Mouse (Mus musculus) myocyte (in vitro differentiated cells): ENCODE measurements around the gene Cacna1s. TPM values are rescaled to one million over a fixed set of nuclear protein-coding genes. Genes with fewer than 3 reads are reported as not detected.

Source experiments
- H3K27me3 ChIP-seq: one replicate; pipeline ENCODE4 v1.6.1; 2011; ENCODE audit not compliant: control insufficient read depth, insufficient read depth, insufficient read length
- H3K36me3 ChIP-seq: one replicate; pipeline ENCODE4 v1.6.1; 2011; ENCODE audit not compliant: control insufficient read depth, insufficient read depth
- H3K4me2 ChIP-seq: one replicate; pipeline ENCODE4 v1.6.1; 2011; ENCODE audit warnings: low read depth, control low read depth
- H3K4me3 ChIP-seq: one replicate; pipeline ENCODE4 v1.5.1; 2011; ENCODE audit warnings: mild to moderate bottlenecking, control low read depth, moderate library complexity
- H3K79me2 ChIP-seq: one replicate; pipeline ENCODE4 v1.6.1; 2011; ENCODE audit not compliant: control insufficient read depth, insufficient read depth
- H3ac ChIP-seq: one replicate; pipeline ENCODE4 v1.6.1; 2011; ENCODE audit not compliant: control insufficient read depth, insufficient read length
- CEBPB ChIP-seq: IDR thresholded peaks from 2 replicates; pipeline ENCODE4 v1.6.1; 2011; ENCODE audit warnings: mild to moderate bottlenecking, moderate library complexity; ENCODE audit not compliant: poor library complexity, insufficient read depth, severe bottlenecking
- E2F4 ChIP-seq: IDR thresholded peaks from one replicate; pipeline ENCODE4 v1.6.1; 2011; ENCODE audit warnings: mild to moderate bottlenecking, control low read depth, moderate library complexity; ENCODE audit not compliant: insufficient read depth
- MAX ChIP-seq: IDR thresholded peaks from one replicate; pipeline ENCODE4 v1.6.1; 2011; ENCODE audit warnings: low read depth, mild to moderate bottlenecking, control low read depth
- MYOD1 ChIP-seq, 3 experiments: IDR thresholded peaks; one replicate each; pipeline ENCODE4 v1.6.1; 2011; ENCODE audit warnings: control low read depth in 2 of 3, low read depth in 2 of 3, mild to moderate bottlenecking in 2 of 3, moderate library complexity in 1 of 3; ENCODE audit not compliant: insufficient read length in 2 of 3, control insufficient read depth in 1 of 3
- MYOG ChIP-seq, 3 experiments: IDR thresholded peaks; one replicate each; pipeline ENCODE4 v1.6.1; 2011; ENCODE audit warnings: control low read depth in 2 of 3, low read depth in 2 of 3, mild to moderate bottlenecking in 2 of 3; ENCODE audit not compliant: insufficient read length in 2 of 3, control insufficient read depth in 1 of 3, insufficient read depth in 1 of 3
- POLR2A ChIP-seq: IDR thresholded peaks from one replicate; pipeline ENCODE4 v1.6.1; 2011; ENCODE audit warnings: low read depth, mild to moderate bottlenecking, control low read depth, moderate library complexity; ENCODE audit not compliant: insufficient read length
- POLR2AphosphoS2 ChIP-seq: IDR thresholded peaks from one replicate; pipeline ENCODE4 v1.6.1; 2011; ENCODE audit warnings: low read depth, control low read depth; ENCODE audit not compliant: insufficient read length
- REST ChIP-seq: IDR thresholded peaks from one replicate; pipeline ENCODE4 v1.6.1; 2011; ENCODE audit warnings: mild to moderate bottlenecking, control low read depth, moderate library complexity; ENCODE audit not compliant: insufficient read depth, insufficient read length
- SRF ChIP-seq: IDR thresholded peaks from one replicate; pipeline ENCODE4 v1.6.1; 2011; ENCODE audit warnings: low read depth; ENCODE audit not compliant: control insufficient read depth, insufficient read length
- TCF12 ChIP-seq: IDR thresholded peaks from one replicate; pipeline ENCODE4 v1.6.1; 2011; ENCODE audit warnings: mild to moderate bottlenecking, control low read depth; ENCODE audit not compliant: poor library complexity, insufficient read depth, severe bottlenecking
- TCF3 ChIP-seq: IDR thresholded peaks from one replicate; pipeline ENCODE4 v1.6.1; 2011; ENCODE audit warnings: low read depth, control low read depth; ENCODE audit not compliant: insufficient read length
- USF1 ChIP-seq: IDR thresholded peaks from one replicate; pipeline ENCODE4 v1.6.1; 2011; ENCODE audit warnings: low read depth, mild to moderate bottlenecking, control low read depth, moderate library complexity
- polyA plus RNA-seq: library from polyadenylated mRNA; unstranded; fragments of >200 nt; fragmentation: generic; extraction: Trizol; gene quantifications from one replicate; pipeline ENCODE4 v1.2.1, GENCODE M21; 2012; ENCODE audit warnings: missing spikeins

Cacna1s gene
- polyA plus RNA-seq, 1 experiment: 177 TPM

DNA sequence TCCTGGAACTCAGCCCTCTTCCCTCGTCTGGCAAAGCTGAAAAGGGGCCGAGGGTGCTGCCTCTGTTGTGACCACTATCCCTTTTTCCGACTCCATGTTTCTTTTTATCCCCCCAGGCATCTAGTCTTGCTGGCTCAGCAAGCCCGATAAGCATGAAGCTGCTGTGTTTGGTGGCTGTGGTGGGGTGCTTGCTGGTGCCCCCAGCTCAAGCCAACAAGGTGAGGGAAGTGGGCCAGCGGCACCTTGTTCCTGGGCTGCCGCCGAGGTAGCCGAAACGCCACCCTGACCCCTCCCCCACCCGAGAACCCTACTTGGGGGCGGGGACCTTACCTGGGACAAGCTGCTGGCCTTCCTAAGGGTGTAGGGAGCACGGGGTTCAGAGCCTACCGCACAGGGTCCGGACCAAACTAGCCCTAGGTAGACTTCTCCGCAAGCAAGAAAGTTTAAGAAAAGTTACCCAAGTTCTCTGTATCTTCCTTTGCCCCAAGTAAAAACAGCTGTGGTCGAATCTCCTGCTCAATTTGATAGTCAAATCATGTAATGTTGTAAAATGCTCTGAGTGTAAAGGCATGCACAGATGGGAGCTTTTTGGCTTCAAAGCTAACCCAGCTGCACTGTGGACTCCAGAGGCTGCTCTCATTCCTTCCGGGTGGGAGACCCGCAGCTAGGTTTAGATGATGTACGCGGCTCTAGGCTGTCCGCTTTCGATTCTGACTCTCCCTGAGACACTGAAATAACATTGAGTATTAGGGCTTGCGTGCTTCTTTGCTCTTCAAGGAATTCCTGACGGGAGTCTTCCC is 34.0 kb upstream of the Cacna1s start:
- Histone ChIP-seq H3ac (peak overlapping the region; percentile 5), H3K4me2 (peak overlapping the region; percentile 88), H3K79me2 (no peaks in the 10 kb centered on the region), H3K36me3 (no peaks in the 10 kb centered on the region), H3K4me3 (peak overlapping the region; percentile 80), H3K27me3 (no peaks in the 10 kb centered on the region)
- no peak for TF ChIP-seq E2F4
- TF ChIP-seq TCF12: no peak
- TF ChIP-seq MYOG (IDR thresholded peaks at IDR 0.05; ENCODE audit: control insufficient read depth in 1 of 3, insufficient read depth in 1 of 3, insufficient read length in 2 of 3, low read depth in 2 of 3): no peak
- TF ChIP-seq MAX: no peak
- no peak for TF ChIP-seq TCF3
- no peak for TF ChIP-seq MYOD1 (IDR thresholded peaks at IDR 0.05; ENCODE audit: control insufficient read depth in 1 of 3, insufficient read length in 2 of 3, low read depth in 2 of 3)

- Histone ChIP-seq H3K4me3 (no peak overlapping the region), H3K27me3 (no peaks in the 10 kb centered on the region), H3ac (no peak overlapping the region), H3K79me2 (no peaks in the 10 kb centered on the region), H3K36me3 (peaks cover 3% of the 10 kb centered on the region), H3K4me2 (no peak overlapping the region)
- no peak for TF ChIP-seq E2F4
- TF ChIP-seq USF1: no peak
- no peak for TF ChIP-seq SRF
- TF ChIP-seq POLR2AphosphoS2: no peak
- TF ChIP-seq MYOD1 (IDR thresholded peaks at IDR 0.05; ENCODE audit: control insufficient read depth in 1 of 3, insufficient read length in 2 of 3, low read depth in 2 of 3): no peak
- TF ChIP-seq REST: no peak
- TF ChIP-seq MYOG (IDR thresholded peaks at IDR 0.05; ENCODE audit: control insufficient read depth in 1 of 3, insufficient read depth in 1 of 3, insufficient read length in 2 of 3, low read depth in 2 of 3): no peak
- no peak for TF ChIP-seq TCF3
- TF ChIP-seq TCF12: no peak
- no peak for TF ChIP-seq POLR2A
- no peak for TF ChIP-seq MAX
- TF ChIP-seq CEBPB: no peak
Measured at GRCm38 (mm10) chr1:136030201-136030600, 22.3 kb upstream of the Cacna1s start.

- TF ChIP-seq TCF12: no peak
- no peak for TF ChIP-seq TCF3
- no peak for TF ChIP-seq MYOG (IDR thresholded peaks at IDR 0.05; ENCODE audit: control insufficient read depth in 1 of 3, insufficient read depth in 1 of 3, insufficient read length in 2 of 3, low read depth in 2 of 3)
- TF ChIP-seq SRF: no peak
- TF ChIP-seq MYOD1 (IDR thresholded peaks at IDR 0.05; ENCODE audit: control insufficient read depth in 1 of 3, insufficient read length in 2 of 3, low read depth in 2 of 3): no peak
- TF ChIP-seq E2F4: no peak
- no peak for TF ChIP-seq MAX
- Histone ChIP-seq H3K36me3 (peaks cover 3% of the 10 kb centered on the region), H3ac (no peak overlapping the region), H3K4me3 (no peak overlapping the region), H3K4me2 (no peak overlapping the region), H3K79me2 (no peaks in the 10 kb centered on the region), H3K27me3 (no peaks in the 10 kb centered on the region)
Measured at GRCm38 (mm10) chr1:136031697-136032096, 20.9 kb upstream of the Cacna1s start.

- Histone ChIP-seq H3ac (no peak overlapping the region), H3K4me3 (no peak overlapping the region), H3K36me3 (peaks cover 3% of the 10 kb centered on the region), H3K27me3 (no peaks in the 10 kb centered on the region), H3K4me2 (no peak overlapping the region), H3K79me2 (no peaks in the 10 kb centered on the region)
- TF ChIP-seq MAX: no peak
- no peak for TF ChIP-seq MYOG (IDR thresholded peaks at IDR 0.05; ENCODE audit: control insufficient read depth in 1 of 3, insufficient read depth in 1 of 3, insufficient read length in 2 of 3, low read depth in 2 of 3)
- no peak for TF ChIP-seq MYOD1 (IDR thresholded peaks at IDR 0.05; ENCODE audit: control insufficient read depth in 1 of 3, insufficient read length in 2 of 3, low read depth in 2 of 3)
- TF ChIP-seq POLR2AphosphoS2: no peak
- no peak for TF ChIP-seq USF1
- no peak for TF ChIP-seq SRF
- TF ChIP-seq E2F4: no peak
- no peak for TF ChIP-seq TCF3
- TF ChIP-seq CEBPB: no peak
- no peak for TF ChIP-seq REST
- no peak for TF ChIP-seq POLR2A
- no peak for TF ChIP-seq TCF12
Measured at GRCm38 (mm10) chr1:136032961-136033360, 19.6 kb upstream of the Cacna1s start.
